Mouse (Mus musculus) inflammation-experienced regulatory T-cells, adult 6 months (primary cell): ENCODE measurements around the gene Ano7. TPM values are rescaled to one million over a fixed set of nuclear protein-coding genes. Genes with fewer than 3 reads are reported as not detected.

Experiments used
- ATAC-seq: one replicate; pipeline ENCODE4 v1.8.0; 2017
- polyA plus RNA-seq, 3 experiments: library from polyadenylated mRNA; unstranded; fragments of 100-300 nt; shearing (Covaris generic); gene quantifications; one replicate each; pipeline ENCODE4 v1.2.1; 2017

Gene Ano7
- under 1 TPM in 2 of 3 experiments, not detected in 1; 0.43 TPM for polyA plus RNA-seq

DNA sequence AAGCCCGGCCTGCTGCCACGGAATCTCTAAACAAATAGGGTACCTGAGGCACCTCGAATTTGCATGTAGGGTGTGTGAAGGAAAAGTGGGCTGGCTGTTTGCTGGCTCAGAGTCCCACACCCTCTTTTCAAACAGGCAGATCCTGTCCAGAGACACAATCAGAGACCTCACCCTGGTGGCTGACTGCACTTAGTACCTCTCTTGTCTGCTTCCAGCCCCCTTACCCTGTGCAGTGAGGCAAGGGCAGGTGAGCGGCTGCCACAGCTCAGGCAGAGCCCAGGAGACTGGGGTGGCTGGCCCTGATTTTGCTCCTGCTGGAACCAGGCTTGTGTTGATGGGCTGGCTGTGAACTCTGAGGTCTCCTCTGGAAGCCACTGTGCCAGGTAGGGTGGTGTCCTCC, at the start of gene Ano7:
TSS of gene Ano7 (plus strand) at position 266 of the 400 bp plus-strand sequence.
- ATAC-seq = no peak

DNA sequence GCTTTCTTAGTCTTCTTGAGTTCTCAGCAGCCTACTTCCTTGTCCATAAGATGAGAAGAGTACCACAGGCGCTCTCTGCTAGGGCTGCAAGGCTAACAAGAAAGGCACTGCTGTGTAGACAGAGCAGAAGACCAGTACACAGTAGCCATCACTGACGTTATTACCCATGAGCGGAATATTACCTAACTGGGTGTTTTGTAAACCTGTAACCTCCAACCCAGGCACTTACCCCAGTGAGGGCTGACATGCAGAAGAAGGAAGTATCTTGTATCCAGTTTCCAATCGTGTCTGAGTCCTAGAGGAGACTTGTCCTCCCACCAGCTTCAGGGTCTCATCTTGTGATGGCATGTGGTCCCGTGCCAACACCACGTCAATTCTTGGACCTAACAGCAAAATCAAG, 49.8 kb upstream of the Ano7 start:
- no peak for ATAC-seq

DNA sequence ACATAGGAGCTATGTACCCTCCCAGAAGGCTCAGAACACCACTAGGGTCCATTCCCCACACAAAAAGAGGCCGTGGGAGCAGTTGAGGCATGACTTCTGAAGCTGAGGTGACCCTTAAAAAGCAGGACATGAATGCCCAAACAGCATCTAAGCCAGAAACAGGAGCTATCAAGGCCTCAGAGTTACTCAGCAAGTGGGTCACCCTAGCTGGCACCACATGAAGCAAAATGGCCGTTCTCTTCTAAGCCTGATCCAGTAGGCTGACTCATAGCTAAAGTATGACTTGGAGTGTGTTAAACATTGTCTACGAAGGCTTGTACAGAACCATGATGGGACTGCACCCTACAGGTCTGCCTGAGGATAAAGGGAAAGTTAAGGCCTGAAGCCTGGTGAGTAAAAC, 47.3 kb upstream of the Ano7 start:
- no peak for ATAC-seq

DNA sequence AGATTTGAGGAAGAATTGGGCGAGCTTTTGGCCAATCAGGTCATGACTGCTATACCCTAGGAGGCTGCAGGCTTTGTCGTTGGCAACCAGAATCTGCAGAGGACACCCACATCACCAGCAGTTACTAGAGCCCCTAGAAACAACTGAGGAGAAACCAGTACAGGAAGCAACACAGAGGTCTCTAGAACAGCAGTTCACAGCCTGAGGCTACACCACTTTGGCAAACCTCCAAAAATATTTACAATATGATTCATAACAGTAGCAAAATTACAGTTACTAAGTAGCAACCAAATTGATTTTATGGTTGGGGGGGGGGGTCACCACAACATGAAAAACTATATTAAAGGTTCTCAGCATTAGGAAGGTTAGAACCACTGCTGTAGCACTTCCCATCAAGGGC, 39.1 kb upstream of the Ano7 start:
- no peak for ATAC-seq

DNA sequence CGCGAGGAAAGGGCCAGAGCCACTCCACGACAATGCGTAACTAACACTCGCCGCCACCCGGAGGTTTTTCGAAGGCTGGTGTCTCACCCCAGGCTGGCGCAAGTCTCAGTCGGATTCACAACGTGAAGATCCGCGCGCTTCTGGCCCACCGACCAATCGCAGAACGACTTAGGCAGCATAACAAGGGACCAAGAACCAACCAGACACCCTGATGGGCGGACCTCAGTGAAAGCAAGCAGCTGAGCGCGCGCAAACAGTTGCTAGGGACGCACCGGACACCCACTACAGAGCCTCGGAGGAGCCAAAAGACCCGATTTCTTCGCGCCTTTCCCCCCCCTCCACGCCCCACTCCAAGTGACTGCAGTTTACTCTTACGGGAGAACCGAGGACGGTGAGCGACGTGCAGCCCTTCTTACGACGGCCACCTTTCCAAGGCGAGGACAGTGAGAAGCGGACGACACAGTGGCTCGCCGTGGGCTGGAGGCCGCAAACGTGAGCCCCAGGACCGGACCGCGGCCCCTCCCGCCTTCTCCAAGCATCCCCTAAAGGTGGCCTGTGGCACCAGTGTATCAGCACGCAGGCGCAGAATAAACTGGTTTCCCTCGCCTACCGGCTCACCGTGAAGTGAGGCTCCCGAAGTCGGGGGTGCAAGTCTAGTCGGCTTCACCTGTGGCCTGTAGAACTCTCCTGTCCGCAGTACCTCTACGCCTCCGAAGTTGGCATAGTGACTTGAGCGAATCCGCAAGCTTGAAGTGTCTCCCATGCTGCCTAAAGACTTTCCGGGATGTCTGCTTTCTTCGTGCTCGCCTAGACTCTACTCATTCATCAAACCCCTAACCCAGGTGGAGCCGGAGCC, 30.9 kb upstream of the Ano7 start, which contains the start of the genes Ppp1r7 and Pask:
TSS of gene Ppp1r7 (plus strand) at position 207 of the 856 bp plus-strand sequence.
TSS of gene Pask (minus strand) at position 835 of the 856 bp plus-strand sequence.
- ATAC-seq = peak; percentile 90

DNA sequence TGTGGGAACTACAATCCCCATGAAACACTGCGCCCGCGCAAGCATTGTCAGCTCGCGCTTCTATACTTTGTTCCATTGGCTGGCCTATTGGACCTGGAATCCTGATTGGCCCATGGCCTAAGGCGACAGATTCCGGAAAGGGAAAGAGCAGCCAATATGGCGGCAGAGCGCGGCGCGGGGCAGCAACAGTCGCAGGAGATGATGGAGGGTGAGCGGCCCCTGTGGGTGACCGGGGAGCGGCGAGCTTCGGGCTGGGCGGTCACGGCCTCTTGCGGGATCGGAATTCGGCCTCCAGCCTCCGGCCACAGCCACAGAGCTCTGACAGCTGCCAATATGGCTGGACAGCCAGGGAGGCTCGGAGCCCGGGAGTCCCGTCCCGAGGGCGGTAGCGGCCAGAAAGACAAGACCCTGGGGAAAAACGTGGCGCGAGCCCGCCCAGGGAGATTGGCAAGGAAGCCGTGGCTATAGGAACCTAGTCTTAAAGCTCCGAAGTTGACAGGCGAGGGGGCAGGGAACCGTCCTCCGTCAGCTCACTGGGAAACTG, 30.2 kb upstream of the Ano7 start:
- ATAC-seq = peak; percentile 93

DNA sequence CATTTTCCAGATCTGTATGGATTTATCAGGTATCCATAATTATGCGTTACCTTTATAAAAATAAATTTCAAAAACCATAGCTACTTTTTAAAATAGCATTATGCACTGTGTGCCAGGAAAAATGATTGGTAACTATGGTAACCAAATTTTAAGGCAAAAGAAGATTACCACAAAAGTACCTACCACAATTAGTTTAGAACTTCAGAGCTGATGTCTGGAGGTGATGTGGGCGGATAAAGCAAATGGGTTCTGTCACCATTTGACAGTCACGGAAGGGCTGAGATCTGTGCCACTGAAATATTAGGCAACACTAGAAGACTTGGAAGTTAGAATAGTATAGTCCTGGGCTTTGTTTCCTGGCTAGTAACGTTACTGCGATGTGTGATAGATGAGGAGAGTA, 26.6 kb upstream of the Ano7 start:
- ATAC-seq = no peak

DNA sequence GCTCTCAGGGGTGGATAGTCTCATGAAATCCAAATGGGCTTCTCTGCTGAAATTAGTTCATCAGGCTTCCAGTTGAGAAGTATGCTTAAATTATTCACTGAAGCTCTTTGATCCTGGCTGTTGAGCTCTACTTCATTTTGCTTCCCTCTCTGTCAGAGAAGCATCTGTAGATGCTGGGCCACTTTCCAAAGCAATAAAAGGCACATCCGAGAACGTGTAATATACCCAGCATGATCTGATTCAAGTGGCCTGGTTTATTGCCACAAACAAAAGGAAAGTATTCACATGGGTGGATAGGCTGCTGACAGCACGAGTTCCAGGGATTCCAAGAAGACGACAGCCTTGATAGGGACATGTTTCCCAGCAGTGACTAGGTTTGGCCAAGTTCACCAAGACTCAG, 24.0 kb upstream of the Ano7 start:
- no peak for ATAC-seq

DNA sequence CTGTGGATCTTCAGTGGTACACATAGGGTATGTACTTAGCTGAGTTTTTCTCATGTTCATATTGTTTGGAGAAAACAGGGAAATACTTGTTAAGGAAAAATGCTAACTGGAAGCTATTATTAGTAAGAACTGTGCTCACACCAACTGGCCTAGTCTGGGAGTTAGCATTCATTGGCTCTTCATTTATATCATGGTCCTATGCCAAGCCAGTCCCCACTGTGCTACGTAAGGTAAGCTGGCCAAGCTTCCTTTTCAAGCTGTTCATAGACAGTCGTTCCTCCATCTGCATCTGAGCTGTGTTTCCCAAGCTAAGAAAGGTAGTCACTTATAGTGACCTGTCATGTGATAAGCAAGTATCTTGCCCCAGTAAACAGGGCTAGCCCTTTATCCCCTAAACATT, 21.0 kb upstream of the Ano7 start:
- no peak for ATAC-seq

DNA sequence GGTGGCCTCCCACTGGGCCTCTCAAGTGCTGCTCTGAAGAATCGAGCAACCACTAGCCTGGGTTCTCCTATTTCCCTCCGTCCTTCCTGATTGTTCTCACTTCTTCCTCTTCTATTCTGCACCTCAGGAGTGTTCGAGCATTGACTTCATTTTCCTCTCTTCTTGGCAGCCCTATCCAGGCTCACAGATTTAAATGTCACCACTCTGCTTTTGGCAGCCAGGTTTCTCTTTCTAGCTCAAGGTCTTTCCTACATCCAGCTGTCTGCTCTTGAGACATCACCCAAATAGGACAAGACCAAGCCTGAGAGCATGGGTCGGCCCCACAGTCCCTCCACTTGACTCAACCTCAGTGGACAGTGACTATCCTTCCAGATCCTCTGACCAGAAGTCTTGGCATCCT, 11.1 kb upstream of the Ano7 start:
- no peak for ATAC-seq

DNA sequence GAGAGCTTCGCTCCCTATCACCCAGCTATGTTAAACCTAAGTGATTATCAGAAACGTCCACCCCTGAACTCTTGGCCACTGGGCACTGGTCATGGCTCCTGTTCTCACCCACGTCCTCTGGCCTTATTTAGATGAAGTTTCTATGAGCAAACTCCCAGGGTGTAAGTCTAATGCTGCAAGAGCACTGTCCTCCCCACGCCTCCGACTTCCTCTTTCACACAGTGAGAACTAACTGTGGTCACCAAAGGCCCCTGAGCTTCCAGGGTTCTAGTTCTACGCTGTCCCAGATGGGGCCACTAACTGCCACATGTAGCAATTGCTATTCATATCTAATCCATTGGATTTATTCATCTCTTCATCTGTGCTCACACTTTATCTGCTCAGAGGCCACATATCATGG, 8.1 kb upstream of the Ano7 start:
- ATAC-seq = no peak

DNA sequence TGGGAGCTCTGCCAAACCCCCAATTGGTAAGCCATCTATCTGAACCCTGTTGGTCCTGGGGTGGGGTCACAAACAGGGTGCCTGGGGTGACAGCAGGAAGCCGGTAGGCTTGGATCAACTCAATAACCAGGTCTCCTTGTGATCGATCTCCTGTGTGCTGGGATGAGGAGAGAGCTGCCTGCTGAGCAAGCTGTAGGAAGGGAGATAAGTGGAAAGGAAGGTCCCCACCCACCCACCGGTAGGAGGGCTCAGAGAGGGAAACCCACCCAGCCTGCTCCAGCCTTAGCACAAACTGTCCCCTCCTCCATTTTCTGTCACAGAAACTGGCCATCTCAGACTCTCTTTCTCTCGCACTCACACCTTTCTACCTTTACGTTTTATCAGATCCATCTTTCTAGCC, 3.6 kb downstream of the Ano7 start:
- ATAC-seq = no peak

DNA sequence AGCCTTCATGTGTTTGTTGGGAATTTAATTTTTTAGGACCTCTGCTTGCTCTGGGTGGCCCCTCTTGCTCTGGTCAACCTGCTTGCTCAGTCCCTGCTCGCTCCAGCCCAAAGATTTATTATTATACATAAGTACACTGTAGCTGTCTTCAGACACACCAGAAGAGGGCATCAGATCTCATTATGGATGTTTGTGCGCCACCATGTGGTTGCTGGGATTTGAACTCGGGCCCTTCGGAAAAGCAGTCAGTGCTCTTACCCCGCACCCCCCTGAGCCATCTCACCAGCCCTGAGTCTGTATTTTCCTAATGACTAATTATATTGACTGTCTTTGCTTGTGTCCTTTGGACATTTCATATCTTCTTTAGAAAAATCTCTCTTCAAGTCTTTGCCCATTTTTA, 5.4 kb downstream of the Ano7 start:
- ATAC-seq = no peak

DNA sequence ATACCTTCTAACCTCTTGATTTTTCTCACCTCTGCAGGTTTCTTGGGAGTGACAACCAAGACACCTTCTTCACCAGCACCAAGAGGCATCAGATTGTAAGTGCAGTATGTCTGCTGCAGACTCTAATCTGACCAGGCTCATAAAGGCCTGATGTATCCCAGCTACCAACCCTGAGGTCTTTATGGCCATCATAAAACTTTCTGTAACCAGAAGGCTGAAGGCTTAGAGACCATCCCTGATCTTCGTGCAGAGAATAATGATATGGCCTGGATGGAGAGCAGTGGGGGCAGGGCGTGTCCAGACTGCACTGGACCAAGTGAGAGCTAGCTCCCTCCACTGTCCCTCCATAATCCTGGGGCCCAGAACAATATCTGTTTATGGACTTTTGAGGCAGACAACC, 13.5 kb downstream of the Ano7 start:
- no peak for ATAC-seq

DNA sequence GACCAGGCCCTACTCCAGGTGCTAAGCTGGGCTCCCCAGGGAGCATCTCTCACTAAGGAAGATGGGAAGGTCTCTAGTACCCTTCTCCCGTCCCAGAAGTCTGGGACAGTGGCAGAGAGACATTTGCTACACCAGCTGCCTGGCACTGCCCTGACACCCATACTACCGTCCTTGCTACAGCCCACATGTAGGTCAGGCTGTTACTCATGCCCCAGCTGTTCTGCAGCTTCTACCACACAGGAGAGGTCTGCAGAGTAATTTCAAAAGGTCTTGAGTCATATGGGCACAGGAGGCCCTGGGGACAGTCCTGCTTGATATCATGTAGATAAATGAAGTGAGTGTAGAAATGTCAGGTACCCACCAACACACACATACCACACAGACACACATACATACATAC, 15.2 kb downstream of the Ano7 start:
- no peak for ATAC-seq

DNA sequence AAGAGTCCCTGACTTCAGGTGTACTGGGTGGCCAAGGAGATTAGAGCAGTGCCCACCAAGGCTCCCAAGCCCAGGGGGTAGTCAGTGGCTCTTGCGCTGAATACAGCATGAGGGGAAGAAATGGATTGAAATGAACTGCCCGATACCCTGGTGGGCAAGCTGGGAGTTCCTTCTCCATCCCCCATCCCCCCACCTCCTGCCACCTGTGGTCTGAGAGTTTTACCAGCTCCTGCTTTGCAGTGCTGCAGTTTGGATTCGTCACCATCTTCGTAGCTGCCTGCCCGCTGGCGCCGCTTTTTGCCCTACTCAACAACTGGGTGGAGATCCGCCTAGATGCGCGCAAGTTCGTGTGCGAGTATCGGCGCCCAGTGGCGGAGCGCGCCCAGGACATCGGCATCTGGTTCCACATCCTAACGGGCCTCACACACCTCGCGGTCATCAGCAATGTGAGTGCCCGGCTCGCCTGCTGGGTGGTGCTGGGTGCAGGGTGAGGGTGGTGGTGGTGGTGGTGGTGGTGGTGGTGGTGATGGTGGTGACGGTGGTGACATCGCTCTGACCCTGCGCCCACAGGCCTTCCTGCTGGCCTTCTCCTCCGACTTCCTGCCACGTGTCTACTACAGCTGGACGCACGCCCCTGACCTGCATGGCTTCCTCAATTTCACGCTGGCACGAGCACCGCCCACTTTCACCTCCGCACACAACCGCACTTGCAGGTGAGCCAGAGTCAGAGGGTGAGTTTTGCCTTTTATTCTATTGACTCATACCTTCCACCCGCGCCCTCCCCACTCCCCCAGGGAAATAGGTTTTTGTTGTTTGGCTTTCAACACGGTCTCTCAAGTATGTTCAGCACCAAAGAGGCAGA, 27.7 kb downstream of the Ano7 start:
- peak; percentile 63 for ATAC-seq

DNA sequence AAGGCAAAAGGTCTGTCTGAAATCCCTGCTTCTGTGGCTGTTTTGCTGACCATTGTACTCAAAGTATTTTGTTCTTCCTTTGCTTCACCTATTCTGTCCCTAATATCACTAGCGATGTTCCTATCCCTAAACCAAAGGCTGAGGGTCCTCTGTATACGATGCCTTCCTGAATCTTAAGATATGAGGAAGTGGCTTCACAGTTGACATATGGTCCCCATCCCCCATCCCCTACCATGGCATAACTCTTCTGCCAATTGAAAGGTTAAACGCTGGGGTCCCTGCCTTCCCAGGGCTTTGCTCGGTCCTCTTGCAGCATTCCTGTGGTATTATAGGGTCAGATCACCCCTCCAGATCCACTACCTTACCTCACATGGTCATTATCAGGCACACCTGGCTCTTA, 29.7 kb downstream of the Ano7 start:
- no peak for ATAC-seq

DNA sequence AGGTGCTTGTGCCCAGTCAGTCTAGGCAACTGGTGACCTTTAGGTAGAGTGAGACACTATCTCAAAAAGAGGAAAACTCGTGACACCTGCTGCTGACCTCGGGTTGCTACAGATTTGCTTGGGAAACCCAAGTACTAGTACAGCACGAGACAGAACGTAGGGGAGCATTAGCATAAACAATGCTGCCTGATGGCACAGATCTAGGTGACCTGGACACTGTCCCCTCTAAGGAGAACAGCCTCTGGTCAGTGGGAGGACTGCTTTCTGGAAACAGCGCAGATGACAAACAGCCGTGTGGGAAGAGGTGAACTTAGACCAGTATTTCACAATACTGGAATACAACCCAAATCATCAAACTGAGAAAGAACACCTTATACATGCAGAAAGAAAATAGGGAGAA, 58.4 kb downstream of the Ano7 start:
- no peak for ATAC-seq

DNA sequence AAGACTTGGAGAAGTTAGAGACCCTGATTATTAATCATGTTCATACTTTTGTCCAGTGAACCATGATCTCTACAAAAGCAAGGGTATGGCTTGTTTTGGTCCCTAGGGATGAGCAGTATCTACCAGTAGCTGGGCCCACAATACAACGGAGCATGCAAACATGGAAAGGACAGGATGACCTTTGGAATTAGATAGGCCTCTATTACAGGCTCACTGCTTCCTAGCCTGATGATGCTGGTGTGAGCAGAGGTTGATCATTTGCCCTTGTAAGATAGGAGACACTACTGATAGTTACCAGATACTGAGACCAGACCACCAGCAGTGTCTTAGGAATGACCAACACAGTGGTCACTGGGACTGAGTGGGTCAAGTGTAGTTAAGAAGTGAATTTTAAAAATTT, 65.6 kb downstream of the Ano7 start:
- ATAC-seq = no peak

DNA sequence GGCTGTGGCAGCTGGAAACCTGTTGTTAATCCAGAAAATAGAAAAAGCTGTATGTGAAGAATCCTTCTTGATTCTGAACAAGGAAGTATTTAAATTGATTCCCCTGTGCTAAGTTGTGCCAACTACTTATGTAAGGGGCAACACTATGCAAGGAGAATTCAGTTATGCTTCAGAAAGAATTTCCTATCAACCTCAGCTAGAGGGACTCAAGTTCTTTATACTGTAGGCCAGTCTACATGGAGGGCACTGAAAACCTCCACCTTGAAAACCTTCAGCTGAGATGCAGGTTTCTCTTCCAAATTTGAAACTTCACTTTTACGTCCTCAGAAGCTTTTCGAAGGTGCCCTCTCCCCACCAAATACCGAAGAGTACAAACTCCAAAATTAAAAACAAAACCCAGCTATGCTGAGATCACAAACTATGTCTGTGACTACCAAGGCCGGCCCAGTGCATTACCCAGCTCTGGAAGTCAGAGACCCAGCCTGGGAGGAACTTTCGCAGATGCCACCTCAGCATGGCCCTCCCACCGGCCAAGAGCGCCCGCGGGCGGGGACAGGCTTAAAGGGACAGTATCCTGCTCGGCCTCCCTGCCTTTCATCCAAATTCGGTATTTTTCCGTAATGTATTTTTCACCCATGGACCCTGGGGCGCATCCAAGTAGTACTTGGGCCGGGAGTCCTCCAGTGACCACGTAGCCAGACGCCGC, 70.8 kb downstream of the Ano7 start:
- ATAC-seq = peak; percentile 75

DNA sequence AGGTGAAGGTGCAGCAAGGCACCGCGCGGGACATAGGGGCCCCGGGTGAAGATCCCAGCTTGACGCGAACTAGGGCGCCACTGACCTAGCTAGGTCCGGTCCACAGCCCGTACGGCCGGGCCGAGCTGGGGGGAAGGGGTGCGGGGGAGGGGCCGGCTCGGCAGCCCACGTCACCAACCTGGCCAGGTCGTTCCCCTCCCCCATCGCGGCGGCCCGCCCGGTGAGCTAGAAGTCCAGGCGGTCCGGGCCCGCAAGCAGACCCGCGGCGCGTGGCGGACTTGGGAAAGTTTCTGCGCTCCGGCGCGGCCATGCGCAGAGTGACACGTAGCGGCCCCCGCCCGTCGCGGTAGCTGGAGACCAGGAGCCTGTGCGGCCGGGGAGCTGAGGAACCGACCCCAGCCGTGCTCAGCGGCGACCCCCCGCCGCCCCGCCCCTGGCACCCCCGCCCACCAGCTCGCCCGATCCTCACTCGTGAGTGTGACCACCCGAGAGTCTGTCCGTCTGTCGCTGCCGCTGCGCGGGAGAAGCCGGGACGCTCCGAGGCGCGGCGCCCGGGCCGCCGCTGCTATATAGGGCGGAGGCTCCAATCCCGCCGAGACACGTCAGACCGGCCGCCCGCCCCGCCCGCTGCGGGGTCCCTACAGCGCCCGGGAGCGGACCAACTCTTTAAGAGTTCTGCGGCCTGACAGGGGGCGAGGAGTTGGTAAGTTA, 71.5 kb downstream of the Ano7 start:
- peak; percentile 76 for ATAC-seq

DNA sequence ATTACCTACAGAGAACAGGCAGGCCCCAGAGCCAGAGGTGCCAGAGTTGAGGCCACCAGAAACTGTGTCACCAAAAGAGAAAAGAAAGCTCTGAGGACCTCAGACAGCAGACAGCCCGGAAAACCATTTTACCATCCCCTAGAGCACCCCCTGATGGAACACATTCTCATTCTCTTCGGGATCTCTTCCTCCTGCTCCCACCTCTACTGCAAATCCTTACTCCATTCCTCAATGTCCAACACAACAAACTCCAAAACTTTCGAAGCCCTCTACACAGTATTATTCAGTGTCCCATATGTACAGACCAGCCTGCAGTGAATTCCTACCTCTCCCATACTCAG, 72.1 kb downstream of the Ano7 start:
- ATAC-seq = no peak
